Comparison of ENCODE assay signal across 7 mouse cellular contexts in genomic region chr9:114815315-114815714, GRCm38 (mm10). TPM values are rescaled to one million over a fixed set of nuclear protein-coding genes. Genes with fewer than 3 reads are reported as not detected.
DNase-seq lines count a peak whose midpoint lies in the region; ATAC-seq lines count a peak whose summit lies in the region.

No protein-coding gene starts in this region.

- H3K9me3 ChIP-seq in neural tube, embryonic 15.5 days (replicated peaks) = no peaks in the 10 kb centered on the region

- H3K4me1 ChIP-seq in neural tube, embryonic 15.5 days = no peaks in the 10 kb centered on the region

- WGBS in neural tube, embryonic 15.5 days = 81% methylated on average over 4 of the region's 4 CpGs

- no peak overlapping the region for H3K4me3 ChIP-seq in neural tube, embryonic 15.5 days (replicated peaks)

- H3K27ac ChIP-seq in neural tube, embryonic 15.5 days (replicated peaks) = no peak overlapping the region

- no peak overlapping the region for H3K9ac ChIP-seq in neural tube, embryonic 15.5 days (replicated peaks)

- peak; percentile 30 for DNase-seq in neural tube, embryonic 10.5 days (ENCODE audit: extremely low spot score, low spot score)
- peak; percentile 14 for DNase-seq in WW6 (ENCODE audit: low read depth, low spot score)
- peak; percentile 29 to 46 for DNase-seq in cerebellum, postnatal 25 days
- DNase-seq in kidney, postnatal 36 days = peak; percentile 47 to 61
- peak; percentile 83 for DNase-seq in naive thymus-derived CD4-positive, alpha-beta T cell, adult 2 months (ENCODE audit: low read depth)
- DNase-seq in right cerebral cortex, postnatal 10 days (ENCODE audit: low spot score in 2 of 2) = no peak

- ATAC-seq in neural tube, embryonic 15.5 days (ENCODE audit: low FRiP score) = no peak

- no peaks in the 10 kb centered on the region for H3K27me3 ChIP-seq in neural tube, embryonic 15.5 days (replicated peaks)

- no peaks in the 10 kb centered on the region for H3K36me3 ChIP-seq in neural tube, embryonic 15.5 days

- no peak overlapping the region for H3K4me2 ChIP-seq in neural tube, embryonic 15.5 days

RNA-seq across cellular contexts. Expression of gene Cmtm8, which starts 28.6 kb away (rescaled TPM):
- polyA plus RNA-seq in neural tube, embryonic 15.5 days (2015; fragmentation: Nextera tagmentation; extraction: Ambion mirVana) = 10.9 and 13.4 TPM in 2 replicates

RNA-seq across cellular contexts. Expression of gene Cmtm7, which starts 33.7 kb away (rescaled TPM):
- polyA plus RNA-seq in neural tube, embryonic 15.5 days (2015; fragmentation: Nextera tagmentation; extraction: Ambion mirVana) = 13.0 and 71.4 TPM in 2 replicates

Comparison
In these comparisons a context has a peak if more than half of its experiments do, and no peak if none do; other contexts are left out.
1. DNase-seq: peak in neural tube, embryonic 10.5 days (single experiment), WW6 (single experiment), cerebellum, postnatal 25 days (2 of 2), kidney, postnatal 36 days (2 of 2) and naive thymus-derived CD4-positive, alpha-beta T cell, adult 2 months (single experiment); none in right cerebral cortex, postnatal 10 days (0 of 2).